Mouse (Mus musculus) left cerebral cortex, adult 18-20 months (tissue): ENCODE results near the gene Tap2. TPM values are rescaled to one million over a fixed set of nuclear protein-coding genes. Genes with fewer than 3 reads are reported as not detected.
A peak's percentile ranks its signal among the peaks of the same experiment; 100 is the strongest.

Experiments
- DNase-seq, 2 experiments: peaks; one replicate each; pipeline ENCODE4 v3.0.0; 2021 to 2022; ENCODE audit warnings: low spot score in 2 of 2, mixed read lengths in 1 of 2
- long read RNA-seq, 2 experiments: library from polyadenylated mRNA; stranded (forward); transcript quantifications; one replicate each; pipeline ENCODE4 v2.0.0; 2021
- total RNA-seq, 2 experiments: library from RNA; stranded (reverse); gene quantifications; 2 replicates each; pipeline ENCODE4 v1.2.3; 2021

Tap2 gene
- 10 to 100 TPM; 10.7 to 11.7 TPM for total RNA-seq
- long read RNA-seq, experiment 1, transcript Tap2-201 (12 exons, 3,442 nt), result major isoform, 9 of 11 reads
- long read RNA-seq, experiment 1, partial matches to known transcripts, result 1 of 11 reads
- long read RNA-seq, experiment 1, other reads (novel, unspliced or antisense), result 1 of 11 reads
- long read RNA-seq, experiment 2, transcript Tap2-201 (12 exons, 3,442 nt), result major isoform, 10 of 11 reads
- long read RNA-seq, experiment 2, partial matches to known transcripts, result 1 of 11 reads
- long read RNA-seq, experiment 2, other reads (novel, unspliced or antisense), result 0 of 11 reads

GRCm38 (mm10) chr17:34203444-34203843 lies at the start of gene Tap2:
Gene Tap2 (plus strand): TSS chr17:34203527.
- no peak for DNase-seq

GRCm38 (mm10) chr17:34155534-34155933 lies 47.8 kb upstream of the Tap2 start:
- DNase-seq, result no peak

GRCm38 (mm10) chr17:34164202-34164895 lies 39.0 kb upstream of the Tap2 start:
- no peak for DNase-seq

GRCm38 (mm10) chr17:34165033-34165730 lies 38.1 kb upstream of the Tap2 start:
- no peak for DNase-seq

GRCm38 (mm10) chr17:34169279-34169678 lies 34.0 kb upstream of the Tap2 start:
- DNase-seq, result peak; percentile 16 to 26

GRCm38 (mm10) chr17:34170487-34170876 lies 32.8 kb upstream of the Tap2 start:
- DNase-seq, result no peak

GRCm38 (mm10) chr17:34170877-34171498 lies 32.3 kb upstream of the Tap2 start:
- DNase-seq, result peak; percentile 83 to 86

GRCm38 (mm10) chr17:34172528-34172927 lies 30.8 kb upstream of the Tap2 start:
- no peak for DNase-seq

- DNase-seq, result no peak
These were observed 29.3 kb upstream of the Tap2 start for GRCm38 (mm10) chr17:34174075-34174474.

- DNase-seq, result no peak
These were observed 26.1 kb upstream of the Tap2 start for GRCm38 (mm10) chr17:34177179-34177578.

- no peak for DNase-seq
These were observed 24.3 kb upstream of the Tap2 start for GRCm38 (mm10) chr17:34179019-34179418.

GRCm38 (mm10) chr17:34179913-34180859 lies 23.1 kb upstream of the Tap2 start:
- no peak for DNase-seq

- no peak for DNase-seq
These were observed 19.6 kb upstream of the Tap2 start for GRCm38 (mm10) chr17:34183564-34184219.

GRCm38 (mm10) chr17:34185526-34185925 lies 17.8 kb upstream of the Tap2 start:
- DNase-seq, result no peak

GRCm38 (mm10) chr17:34186885-34187260 lies 16.5 kb upstream of the Tap2 start:
- no peak for DNase-seq

- peak; percentile 95 to 97 for DNase-seq
These were observed 15.9 kb upstream of the Tap2 start, which contains the start of the genes Tap1 and Psmb9 for GRCm38 (mm10) chr17:34187261-34187916. Gene Tap1 (plus strand): TSS chr17:34187553. Gene Psmb9 (minus strand): TSS chr17:34187764.

GRCm38 (mm10) chr17:34188010-34188409 lies 15.3 kb upstream of the Tap2 start:
- no peak for DNase-seq

- no peak for DNase-seq
These were observed 14.3 kb upstream of the Tap2 start for GRCm38 (mm10) chr17:34188986-34189385.

- no peak for DNase-seq
These were observed 10.5 kb upstream of the Tap2 start for GRCm38 (mm10) chr17:34192852-34193251.
